Mouse (Mus musculus) embryo, embryonic 11.5 days (tissue): Measurements from ENCODE around the gene Igsf3.
A peak's percentile ranks its signal among the peaks of the same experiment; 100 is the strongest.

Source experiments
- DNase-seq: peaks from one replicate; pipeline ENCODE4 v3.0.0-alpha.2; 2012; ENCODE audit warnings: low read depth, low spot score

Gene Igsf3

GRCm38 (mm10) chr3:101372345-101372980 is 4.4 kb upstream of the Igsf3 start:
- no peak for DNase-seq

- no peak for DNase-seq
Observed at GRCm38 (mm10) chr3:101377256-101378024, 557 bp downstream of the Igsf3 start.

GRCm38 (mm10) chr3:101378102-101378501 is 1.2 kb downstream of the Igsf3 start:
- DNase-seq = no peak

GRCm38 (mm10) chr3:101379789-101380188 is 2.9 kb downstream of the Igsf3 start:
- no peak for DNase-seq

- no peak for DNase-seq
Observed at GRCm38 (mm10) chr3:101381691-101382090, 4.8 kb downstream of the Igsf3 start.

- DNase-seq = no peak
Observed at GRCm38 (mm10) chr3:101382751-101383150, 5.9 kb downstream of the Igsf3 start.

- no peak for DNase-seq
Observed at GRCm38 (mm10) chr3:101386430-101387016, 9.6 kb downstream of the Igsf3 start.

- no peak for DNase-seq
Observed at GRCm38 (mm10) chr3:101387849-101388248, 11.0 kb downstream of the Igsf3 start.

GRCm38 (mm10) chr3:101389566-101389965 is 12.7 kb downstream of the Igsf3 start:
- DNase-seq = no peak

- no peak for DNase-seq
Observed at GRCm38 (mm10) chr3:101390472-101390871, 13.6 kb downstream of the Igsf3 start.

GRCm38 (mm10) chr3:101391991-101392390 is 15.1 kb downstream of the Igsf3 start:
- no peak for DNase-seq

GRCm38 (mm10) chr3:101393103-101393644 is 16.3 kb downstream of the Igsf3 start:
- no peak for DNase-seq

- DNase-seq = no peak
Observed at GRCm38 (mm10) chr3:101393659-101394539, 17.0 kb downstream of the Igsf3 start.

GRCm38 (mm10) chr3:101395341-101395740 is 18.5 kb downstream of the Igsf3 start:
- DNase-seq = peak; percentile 74

- no peak for DNase-seq
Observed at GRCm38 (mm10) chr3:101396061-101396460, 19.2 kb downstream of the Igsf3 start.

GRCm38 (mm10) chr3:101396726-101397263 is 19.9 kb downstream of the Igsf3 start:
- DNase-seq = no peak

GRCm38 (mm10) chr3:101397422-101397821 is 20.5 kb downstream of the Igsf3 start:
- no peak for DNase-seq

- DNase-seq = peak; percentile 65
Observed at GRCm38 (mm10) chr3:101398071-101398786, 21.3 kb downstream of the Igsf3 start.

- no peak for DNase-seq
Observed at GRCm38 (mm10) chr3:101398877-101399276, 22.0 kb downstream of the Igsf3 start.

- no peak for DNase-seq
Observed at GRCm38 (mm10) chr3:101401501-101401900, 24.6 kb downstream of the Igsf3 start.
